Mouse (Mus musculus) T-helper 2 cell (primary cell): ENCODE results near the gene Get4.

ENCODE experiments used
- in situ Hi-C: fragments of 300-600 bp; cut with MboI, MseI; formaldehyde crosslinking; loops from one replicate; pipeline ENCODE4 v1.15.1; 2025; ENCODE audit warnings: high pct_unique_total_duplicates

Get4 gene

DNA sequence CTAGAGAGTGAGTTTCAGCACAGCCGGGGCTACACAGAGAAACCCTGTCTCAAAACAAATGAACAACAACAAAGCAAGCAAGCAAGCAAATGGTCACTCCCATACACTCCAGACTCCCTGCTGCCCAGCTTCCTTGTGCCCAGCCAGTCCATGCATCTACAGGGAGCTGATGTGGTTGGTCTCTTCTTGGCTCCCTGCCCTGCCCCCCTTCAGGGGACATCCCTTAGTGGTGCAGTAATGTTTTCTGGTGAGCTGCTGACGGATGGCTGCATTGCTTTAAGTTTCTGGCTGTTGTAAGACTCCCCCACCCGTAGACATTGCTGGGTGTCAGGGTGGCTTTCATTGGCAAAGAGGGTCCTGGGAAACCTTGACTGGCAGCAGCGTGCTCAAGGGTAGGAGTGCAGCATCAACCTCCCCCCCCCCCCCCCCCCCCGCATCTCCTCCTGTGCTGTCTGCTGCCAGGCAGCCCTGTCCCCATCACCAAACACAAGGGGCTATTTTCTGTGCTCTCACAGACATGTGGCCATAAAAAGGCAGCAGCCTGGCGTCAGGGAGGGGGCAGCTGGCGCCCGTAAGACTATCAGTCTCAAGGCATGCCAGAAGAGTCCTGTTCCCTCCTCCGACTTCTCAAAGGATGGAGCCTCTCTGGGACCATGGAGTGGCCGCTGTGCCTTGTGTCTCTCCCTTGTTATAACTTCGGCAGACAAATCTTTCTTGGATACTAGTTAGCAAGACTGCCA, 29.4 kb downstream of the Get4 start:
- in situ Hi-C loops: loop anchor here (5.0 kb wide), 2 partner anchors 51 to 76 kb away; no protein-coding TSS in a partner anchor

GRCm38 (mm10) chr5:139282191-139282590, 30.1 kb downstream of the Get4 start:
- in situ Hi-C loops: loop anchor here (5.0 kb wide), 2 partner anchors 50 to 75 kb away; no protein-coding TSS in a partner anchor

GRCm38 (mm10) chr5:139283460-139284180, 31.5 kb downstream of the Get4 start:
- in situ Hi-C loops: loop anchor here (5.0 kb wide), 2 partner anchors 49 to 74 kb away; no protein-coding TSS in a partner anchor

- in situ Hi-C loops: no loop called here
Measured at GRCm38 (mm10) chr5:139285383-139286067, 33.4 kb downstream of the Get4 start.

DNA sequence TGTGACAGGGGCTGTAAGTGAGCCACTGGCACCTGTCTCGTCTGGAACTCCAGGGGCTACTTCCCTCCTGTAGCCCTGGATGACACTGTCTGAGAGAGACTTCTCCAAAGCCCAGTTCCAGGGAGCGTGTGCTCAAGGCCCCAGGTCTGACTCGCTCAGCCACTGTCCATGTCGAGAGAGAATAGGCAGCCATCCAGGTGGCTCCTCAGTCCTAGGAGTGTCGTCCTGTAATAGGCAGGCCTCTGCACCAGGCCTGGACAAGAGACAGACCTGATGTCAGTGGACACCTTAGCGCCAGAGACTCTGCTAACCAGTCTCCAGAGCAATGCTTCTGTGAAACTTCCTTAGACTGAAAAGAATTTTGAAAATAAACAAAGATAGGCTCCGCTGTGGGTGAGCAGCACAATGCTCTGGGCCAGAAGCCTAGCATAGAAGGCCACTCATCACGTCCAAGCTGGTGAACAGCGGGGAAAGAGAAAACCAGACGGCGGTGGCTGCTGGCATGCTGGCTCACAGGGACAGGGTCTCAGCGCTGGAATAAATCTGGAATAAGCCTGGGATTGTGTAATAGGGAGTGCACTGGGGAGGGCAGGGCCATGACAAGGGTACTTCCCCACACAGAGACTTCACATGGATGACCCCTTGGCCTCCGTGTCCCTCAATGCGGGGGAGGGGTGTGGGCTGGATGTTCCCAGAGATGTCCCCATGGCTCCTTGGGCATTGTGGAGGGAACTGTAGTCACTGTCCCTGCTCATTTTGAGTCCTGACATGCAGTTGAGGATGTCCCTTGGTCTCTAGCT, 34.2 kb downstream of the Get4 start:
- in situ Hi-C loops: no loop called here

DNA sequence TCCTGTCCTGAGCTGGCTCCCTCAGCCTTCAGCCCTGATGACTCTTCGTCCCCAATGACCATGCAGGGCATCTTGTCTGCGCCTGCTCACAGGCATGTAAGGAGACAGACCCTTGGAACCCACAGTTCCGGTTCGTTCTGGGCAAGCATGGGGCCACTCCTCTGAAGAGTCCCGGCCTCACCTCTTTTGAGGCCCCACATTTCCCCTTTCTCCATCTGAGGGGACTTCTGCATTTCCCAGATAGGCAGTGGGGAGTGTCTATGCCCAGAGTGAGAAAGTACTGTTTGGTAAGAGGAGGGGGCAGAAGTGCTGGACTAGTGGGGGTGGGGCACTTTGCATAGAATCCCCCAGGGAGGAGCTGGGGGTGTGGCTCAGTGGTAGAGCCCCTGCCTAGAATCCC, 35.0 kb downstream of the Get4 start:
- in situ Hi-C loops: no loop called here

- in situ Hi-C loops: no loop called here
Measured at GRCm38 (mm10) chr5:139287787-139288186, 35.7 kb downstream of the Get4 start.

DNA sequence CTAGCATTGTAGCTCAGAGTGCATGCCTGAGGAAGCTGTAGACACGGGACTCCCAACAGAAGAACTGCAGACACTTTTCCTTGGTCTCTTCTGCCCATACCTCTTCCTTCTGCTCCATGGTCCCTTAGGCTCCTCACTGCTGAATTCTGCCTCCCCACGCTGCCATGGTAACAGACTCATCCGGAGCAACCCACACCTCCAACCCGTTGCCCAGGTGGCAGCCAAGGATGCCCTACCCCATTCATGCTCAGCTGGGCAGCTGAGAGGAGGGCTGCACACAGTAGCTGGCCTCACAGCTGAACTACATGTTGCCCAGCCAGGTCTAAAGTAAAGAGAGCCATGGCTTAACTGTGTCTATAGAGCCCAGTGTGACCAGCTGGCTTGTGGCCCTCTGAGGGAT, 36.5 kb downstream of the Get4 start:
- in situ Hi-C loops: no loop called here

DNA sequence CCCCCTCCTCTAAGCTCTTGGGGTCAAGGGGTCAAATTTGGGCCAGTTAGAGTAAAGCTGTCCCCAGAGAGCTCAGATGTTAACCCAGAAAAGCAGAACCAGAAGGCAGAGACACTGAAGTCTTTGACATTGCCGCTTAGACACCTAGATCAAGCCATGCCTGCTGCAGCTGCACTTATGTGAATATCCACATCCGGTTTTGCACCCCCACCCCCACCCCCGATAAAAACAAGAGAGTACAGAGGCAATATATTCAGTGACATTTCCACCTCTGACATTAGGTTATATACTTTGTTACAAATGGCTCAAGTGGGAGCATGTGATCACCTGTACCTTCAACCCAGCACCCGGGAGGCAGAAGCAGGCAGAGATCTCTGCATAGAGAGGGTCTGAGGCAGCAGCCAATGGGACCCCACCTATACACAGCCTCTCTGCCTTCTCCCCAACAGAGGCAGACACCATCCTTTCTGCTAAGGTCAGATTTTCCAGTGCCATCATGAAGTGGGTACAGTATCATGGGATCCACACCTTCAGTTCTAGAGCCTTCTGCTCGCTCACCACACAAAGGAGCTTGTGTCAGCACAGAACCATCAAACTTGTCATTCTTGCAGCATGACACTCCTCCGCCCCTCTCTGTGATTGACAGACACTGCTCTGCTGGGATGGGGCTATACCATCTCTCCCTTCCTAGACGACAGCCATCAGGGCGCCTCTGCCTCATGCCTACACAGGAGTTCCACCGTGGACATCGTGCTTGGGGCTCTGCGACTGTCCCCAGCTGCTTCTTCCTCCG, 38.5 kb downstream of the Get4 start:
- in situ Hi-C loops: no loop called here

DNA sequence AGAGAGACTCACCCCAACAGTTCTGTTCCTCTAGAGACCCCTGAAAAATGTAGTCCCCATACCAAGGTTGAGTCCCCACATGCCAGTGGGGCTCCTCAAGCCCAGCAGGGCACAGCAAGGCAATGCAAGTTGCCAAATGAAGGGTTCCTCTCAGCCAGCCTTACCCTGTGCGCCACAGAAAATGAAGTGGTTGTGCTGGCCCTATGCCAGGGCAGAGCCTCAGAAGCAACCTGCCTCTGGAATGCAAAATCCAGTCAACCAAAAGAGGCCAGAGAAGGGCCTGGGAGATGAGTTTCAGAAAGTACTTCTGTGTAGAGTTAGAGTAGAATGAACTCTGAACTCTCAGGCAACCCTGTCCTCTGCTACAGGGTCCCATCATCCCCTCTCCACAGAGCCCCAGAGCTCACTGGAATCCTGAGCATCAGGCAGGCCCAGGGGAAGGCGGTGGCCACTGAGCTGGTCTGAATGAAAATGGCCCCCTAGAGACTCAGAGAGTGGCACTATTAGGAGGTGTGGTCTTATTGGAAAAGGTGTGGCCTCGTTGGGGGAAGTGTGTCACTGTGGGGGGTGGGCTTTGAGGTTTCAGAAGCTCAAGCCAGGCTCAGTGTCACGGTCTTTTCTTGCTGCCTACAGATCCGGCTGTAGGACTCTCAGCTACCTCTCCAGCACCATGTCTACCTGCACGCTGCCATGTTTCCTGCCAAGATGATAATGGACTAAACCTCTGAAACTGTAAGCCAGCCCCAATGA, 39.9 kb downstream of the Get4 start:
- in situ Hi-C loops: no loop called here

GRCm38 (mm10) chr5:139294089-139294488, 42.0 kb downstream of the Get4 start:
- in situ Hi-C loops: no loop called here

- in situ Hi-C loops: no loop called here
Measured at GRCm38 (mm10) chr5:139297092-139297491, 45.0 kb downstream of the Get4 start.

- in situ Hi-C loops: no loop called here
Measured at GRCm38 (mm10) chr5:139297745-139298144, 45.6 kb downstream of the Get4 start.

DNA sequence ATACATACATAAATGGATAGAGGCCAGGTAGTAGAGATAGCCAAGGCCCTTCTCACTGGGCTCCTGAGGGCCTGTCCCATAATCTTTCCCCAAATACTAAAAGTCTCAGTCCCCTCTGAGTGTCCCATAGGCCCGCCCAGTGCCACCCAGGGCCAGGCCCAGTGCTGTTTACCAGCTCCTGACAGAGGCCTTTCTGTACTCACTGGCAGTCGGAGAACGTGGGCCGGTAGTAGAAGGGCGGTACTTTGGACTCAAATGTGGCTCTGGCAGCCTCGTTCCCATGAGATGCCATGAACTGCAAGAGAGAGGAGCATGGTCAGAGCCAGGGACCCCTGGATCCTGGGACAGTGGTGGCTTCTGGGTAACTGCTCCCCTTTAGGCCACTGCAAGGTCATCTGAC, 50.0 kb downstream of the Get4 start:
- in situ Hi-C loops: no loop called here

DNA sequence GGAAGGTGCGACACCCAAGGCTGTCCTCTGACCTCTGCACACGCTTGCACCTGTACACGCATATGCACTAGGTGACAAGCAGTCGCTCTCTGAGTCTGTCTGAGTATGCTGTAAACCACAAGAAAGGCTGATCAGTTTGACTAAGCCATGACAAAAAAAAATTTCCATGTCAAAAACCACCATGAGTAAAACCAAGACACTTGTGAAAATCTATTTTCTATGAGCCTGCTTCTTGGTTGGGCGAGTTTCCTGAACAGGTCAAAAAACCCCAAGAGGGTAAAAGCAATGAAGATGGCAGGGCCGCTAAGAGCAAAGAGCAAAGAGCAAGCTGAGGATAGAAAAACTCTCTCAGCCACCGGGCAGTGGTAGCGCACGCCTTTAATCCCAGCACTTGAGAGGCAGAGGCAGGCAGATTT, 51.5 kb downstream of the Get4 start:
- in situ Hi-C loops: no loop called here

GRCm38 (mm10) chr5:139309946-139310345, 57.8 kb downstream of the Get4 start:
- in situ Hi-C loops: no loop called here

GRCm38 (mm10) chr5:139310477-139310876, 58.4 kb downstream of the Get4 start:
- in situ Hi-C loops: no loop called here

DNA sequence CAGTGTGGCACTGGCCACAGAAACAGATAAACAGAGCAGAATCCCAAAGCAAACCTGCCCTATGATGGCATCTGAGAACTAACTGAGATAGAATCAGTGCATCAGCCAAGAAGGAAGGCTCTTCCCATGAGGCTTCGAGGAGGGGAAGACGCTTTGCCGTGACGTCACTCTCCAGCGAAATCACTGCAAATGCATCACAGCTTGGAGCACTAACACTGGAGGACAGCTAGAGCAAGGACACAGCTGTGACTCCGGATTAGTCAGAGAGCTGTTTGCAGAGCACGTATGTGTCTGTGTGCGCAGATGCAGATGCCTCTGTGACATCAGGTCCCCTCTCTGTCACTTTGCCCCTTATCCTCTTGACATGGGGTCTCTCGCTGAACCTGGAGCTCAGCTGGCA, 59.7 kb downstream of the Get4 start:
- in situ Hi-C loops: no loop called here

DNA sequence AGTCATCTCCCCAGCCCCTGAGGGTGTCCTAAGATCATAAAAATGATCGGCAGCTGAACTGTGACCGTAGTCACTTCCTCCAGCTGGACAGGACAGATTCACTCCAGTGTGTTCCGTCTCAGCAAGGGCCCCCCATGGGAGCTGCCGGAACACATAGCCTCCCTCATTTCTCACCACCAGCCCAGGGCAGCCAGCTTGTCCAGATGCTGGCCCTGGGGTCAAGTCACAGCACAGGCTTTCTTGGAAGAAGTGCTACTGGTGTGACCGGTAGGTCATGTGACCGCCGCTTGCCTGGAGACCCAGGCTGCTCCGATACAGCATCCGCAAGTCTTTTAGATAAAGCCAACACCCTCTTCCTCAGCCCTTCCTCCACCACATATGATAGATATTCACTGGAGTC, 61.4 kb downstream of the Get4 start:
- in situ Hi-C loops: no loop called here
